Mouse (Mus musculus) forebrain, postnatal 0 days (tissue): ENCODE data around the gene Grip1. TPM values are rescaled to one million over a fixed set of nuclear protein-coding genes. Genes with fewer than 3 reads are reported as not detected.

Experiments
- ATAC-seq: fragments of 200-750 bp; cut with Nextera tagmentation; 2 replicates; pipeline ENCODE4 v1.8.0; 2017; ENCODE audit warnings: mild to moderate bottlenecking, moderate library complexity
- DNase-seq: peaks from one replicate; pipeline ENCODE4 v3.0.0-alpha.2; 2015
- H3K27ac ChIP-seq: fragments of 300-500 bp; sonication (generic); 2 replicates; pipeline ENCODE4 v1.5.1; 2014; ENCODE audit warnings: low read depth, mild to moderate bottlenecking, antibody characterized with exemption, low read length, moderate library complexity, mixed read lengths
- H3K27me3 ChIP-seq: fragments of 300-500 bp; sonication (generic); 2 replicates; pipeline ENCODE4 v1.6.1; 2014; ENCODE audit warnings: mild to moderate bottlenecking, low read length, mixed read lengths; ENCODE audit not compliant: insufficient read depth
- H3K36me3 ChIP-seq: fragments of 300-500 bp; sonication (generic); 2 replicates; pipeline ENCODE4 v1.6.1; 2014; ENCODE audit warnings: mild to moderate bottlenecking, moderate library complexity; ENCODE audit not compliant: insufficient read depth
- H3K4me1 ChIP-seq: fragments of 300-500 bp; sonication (generic); 2 replicates; pipeline ENCODE4 v1.6.1; 2014; ENCODE audit warnings: antibody characterized with exemption; ENCODE audit not compliant: insufficient read depth
- H3K4me2 ChIP-seq: fragments of 300-500 bp; sonication (generic); 2 replicates; pipeline ENCODE4 v1.6.1; 2014; ENCODE audit warnings: low read depth, mild to moderate bottlenecking, moderate library complexity
- H3K4me3 ChIP-seq: fragments of 300-500 bp; sonication (generic); 2 replicates; pipeline ENCODE4 v1.5.1; 2014; ENCODE audit warnings: low read depth, low read length, mixed read lengths
- H3K9ac ChIP-seq: fragments of 300-500 bp; sonication (generic); 2 replicates; pipeline ENCODE4 v1.6.1; 2014; ENCODE audit warnings: mild to moderate bottlenecking
- H3K9me3 ChIP-seq: fragments of 300-500 bp; sonication (generic); 2 replicates; pipeline ENCODE4 v1.6.1; 2016; ENCODE audit warnings: low read length
- CTCF ChIP-seq: sonication (generic); IDR thresholded peaks from 2 replicates; pipeline ENCODE4 v1.5.1; 2016; ENCODE audit warnings: antibody characterized with exemption, control low read depth, low read depth
- WGBS: fragments of 180-500 bp; shearing (Covaris S2); extraction: QIAGEN DNeasy Blood & Tissue Kit; methylation state at CpG from one replicate; pipeline ENCODE4 v1.1.7; 2014; 5-methylcytosine and 5-hydroxymethylcytosine counted together
- polyA plus RNA-seq: library from polyadenylated mRNA; unstranded; fragments of >200 nt; fragmentation: Nextera tagmentation; extraction: Ambion mirVana; gene quantifications from 2 replicates; pipeline ENCODE4 v1.2.1, GENCODE M21; 2015
- total RNA-seq: library from RNA; depleted of rRNA; stranded (reverse); fragments of >200 nt; gene quantifications from 2 replicates; pipeline ENCODE4 v1.2.3, GENCODE M21; 2014

Grip1 gene
- total and polyA plus RNA-seq, 2 experiments from 2014 or later, result 14.8 to 34.5 TPM

GRCm38 (mm10) chr10:119457121-119457520, 3.5 kb downstream of the Grip1 start:
- Histone ChIP-seq H3K27me3 (no peaks in the 10 kb centered on the region), H3K4me1 (no peaks in the 10 kb centered on the region; the same call in 1 of the 2 replicates), H3K27ac (no peak overlapping the region), H3K9ac (no peak overlapping the region), H3K4me3 (no peak overlapping the region), H3K9me3 (no peaks in the 10 kb centered on the region), H3K36me3 (no peaks in the 10 kb centered on the region), H3K4me2 (no peak overlapping the region)
- 87% methylated on average over 5 of the region's 5 CpGs for WGBS
- ATAC-seq, result no peak
- no peak for TF ChIP-seq CTCF
- DNase-seq, result no peak

- no peaks in the 10 kb centered on the region for H3K27me3 ChIP-seq
- TF ChIP-seq CTCF, result no peak
- H3K9me3 ChIP-seq, result no peaks in the 10 kb centered on the region
- H3K27ac ChIP-seq, result no peak overlapping the region
- DNase-seq (no peak), ATAC-seq (no peak)
- WGBS, result 88% methylated on average over 2 of the region's 2 CpGs
- H3K9ac ChIP-seq, result no peak overlapping the region
- no peak overlapping the region for H3K4me3 ChIP-seq
- no peaks in the 10 kb centered on the region; the same call in 1 of the 2 replicates for H3K4me1 ChIP-seq
- no peaks in the 10 kb centered on the region for H3K36me3 ChIP-seq
- H3K4me2 ChIP-seq, result no peak overlapping the region
Measured at GRCm38 (mm10) chr10:119458991-119459390, 5.4 kb downstream of the Grip1 start.

- 94% methylated on average over 7 of the region's 7 CpGs for WGBS
Measured at GRCm38 (mm10) chr10:119463345-119463744, 9.7 kb downstream of the Grip1 start.

GRCm38 (mm10) chr10:119463793-119464192, 10.2 kb downstream of the Grip1 start:
- H3K4me1 ChIP-seq, result no peaks in the 10 kb centered on the region
- ATAC-seq, result no peak
- H3K4me3 ChIP-seq, result no peak overlapping the region
- TF ChIP-seq CTCF, result no peak
- H3K36me3 ChIP-seq, result no peaks in the 10 kb centered on the region
- no peaks in the 10 kb centered on the region for H3K9me3 ChIP-seq
- H3K27ac ChIP-seq, result no peak overlapping the region
- H3K9ac ChIP-seq, result no peak overlapping the region
- H3K27me3 ChIP-seq, result no peaks in the 10 kb centered on the region
- WGBS, result 88% methylated on average over 7 of the region's 7 CpGs
- H3K4me2 ChIP-seq, result no peak overlapping the region
- DNase-seq, result no peak

More at GRCm38 (mm10) chr10:119463345-119463744, 9.7 kb downstream of the Grip1 start:
- Histone ChIP-seq H3K27me3 (no peaks in the 10 kb centered on the region), H3K27ac (no peak overlapping the region), H3K9me3 (no peaks in the 10 kb centered on the region), H3K4me3 (no peak overlapping the region), H3K4me1 (no peaks in the 10 kb centered on the region), H3K9ac (no peak overlapping the region), H3K4me2 (no peak overlapping the region), H3K36me3 (no peaks in the 10 kb centered on the region)
- DNase-seq (no peak), ATAC-seq (no peak)
- no peak for TF ChIP-seq CTCF

- Histone ChIP-seq H3K27me3 (no peaks in the 10 kb centered on the region), H3K36me3 (no peaks in the 10 kb centered on the region), H3K27ac (no peak overlapping the region), H3K4me3 (no peak overlapping the region), H3K4me2 (no peak overlapping the region), H3K4me1 (no peaks in the 10 kb centered on the region), H3K9ac (no peak overlapping the region), H3K9me3 (no peaks in the 10 kb centered on the region)
- no peak for TF ChIP-seq CTCF
- DNase-seq, result no peak
- ATAC-seq, result no peak
- 96% methylated on average over 18 of the region's 18 CpGs for WGBS
Measured at GRCm38 (mm10) chr10:119467976-119468375, 14.3 kb downstream of the Grip1 start.

- H3K36me3 ChIP-seq, result no peaks in the 10 kb centered on the region
- H3K27me3 ChIP-seq, result no peaks in the 10 kb centered on the region
- no peak overlapping the region for H3K4me3 ChIP-seq
- H3K4me2 ChIP-seq, result no peak overlapping the region
- H3K9me3 ChIP-seq, result no peaks in the 10 kb centered on the region
- H3K27ac ChIP-seq, result no peak overlapping the region
- DNase-seq (no peak), ATAC-seq (no peak)
- WGBS, result 85% methylated on average over 1 of the region's 1 CpGs
- no peak for TF ChIP-seq CTCF
- H3K9ac ChIP-seq, result no peak overlapping the region
- H3K4me1 ChIP-seq, result no peaks in the 10 kb centered on the region
Measured at GRCm38 (mm10) chr10:119470096-119470495, 16.5 kb downstream of the Grip1 start.

- DNase-seq, result no peak
- H3K9ac ChIP-seq, result no peak overlapping the region
- H3K4me1 ChIP-seq, result no peaks in the 10 kb centered on the region
- WGBS, result 86% methylated on average over 9 of the region's 9 CpGs
- H3K27me3 ChIP-seq, result no peaks in the 10 kb centered on the region
- ATAC-seq, result no peak
- no peak overlapping the region for H3K4me3 ChIP-seq
- H3K9me3 ChIP-seq, result no peaks in the 10 kb centered on the region
- H3K4me2 ChIP-seq, result no peak overlapping the region
- TF ChIP-seq CTCF, result no peak
- H3K27ac ChIP-seq, result no peak overlapping the region
- H3K36me3 ChIP-seq, result no peaks in the 10 kb centered on the region
Measured at GRCm38 (mm10) chr10:119475166-119475565, 21.5 kb downstream of the Grip1 start.

- Histone ChIP-seq H3K4me1 (no peaks in the 10 kb centered on the region), H3K27ac (no peak overlapping the region), H3K36me3 (no peaks in the 10 kb centered on the region), H3K9me3 (no peaks in the 10 kb centered on the region), H3K9ac (no peak overlapping the region), H3K4me3 (no peak overlapping the region), H3K4me2 (no peak overlapping the region), H3K27me3 (no peaks in the 10 kb centered on the region)
- ATAC-seq (no peak), DNase-seq (no peak)
- WGBS, result 90% methylated on average over 8 of the region's 8 CpGs
- TF ChIP-seq CTCF, result no peak
Measured at GRCm38 (mm10) chr10:119477661-119478060, 24.0 kb downstream of the Grip1 start.
